Mouse (Mus musculus) bone marrow macrophage, adult 2 months (primary cell): ENCODE results near the gene F13a1. TPM values are rescaled to one million over a fixed set of nuclear protein-coding genes. Genes with fewer than 3 reads are reported as not detected.
A peak's percentile ranks its signal among the peaks of the same experiment; 100 is the strongest.

Experiments
- H3K27ac ChIP-seq: 2 replicates; pipeline ENCODE4 v1.5.1; 2012; ENCODE audit warnings: low read depth, low read length; ENCODE audit not compliant: insufficient read depth
- H3K4me1 ChIP-seq: 2 replicates; pipeline ENCODE4 v1.6.1; 2012; ENCODE audit warnings: low read length; ENCODE audit not compliant: control insufficient read depth, insufficient read depth
- H3K4me3 ChIP-seq: 2 replicates; pipeline ENCODE4 v1.5.1; 2012; ENCODE audit warnings: mild to moderate bottlenecking, low read length, moderate library complexity; ENCODE audit not compliant: insufficient read depth
- CTCF ChIP-seq: IDR thresholded peaks from 2 replicates; pipeline ENCODE4 v1.5.1; 2012; ENCODE audit warnings: low read depth, mild to moderate bottlenecking, low read length, moderate library complexity
- POLR2A ChIP-seq: IDR thresholded peaks from 2 replicates; pipeline ENCODE4 v1.6.1; 2012; ENCODE audit warnings: mild to moderate bottlenecking, low read depth, low read length, borderline replicate concordance
- polyA plus RNA-seq: library from polyadenylated mRNA; stranded (reverse); fragments of >200 nt; gene quantifications from 2 replicates; pipeline ENCODE4 v1.2.4, GENCODE M21; 2012; ENCODE audit not compliant: missing spikeins, insufficient read depth, insufficient read length

Gene F13a1
- polyA plus RNA-seq = 43.4 and 45.6 TPM in 2 replicates

DNA sequence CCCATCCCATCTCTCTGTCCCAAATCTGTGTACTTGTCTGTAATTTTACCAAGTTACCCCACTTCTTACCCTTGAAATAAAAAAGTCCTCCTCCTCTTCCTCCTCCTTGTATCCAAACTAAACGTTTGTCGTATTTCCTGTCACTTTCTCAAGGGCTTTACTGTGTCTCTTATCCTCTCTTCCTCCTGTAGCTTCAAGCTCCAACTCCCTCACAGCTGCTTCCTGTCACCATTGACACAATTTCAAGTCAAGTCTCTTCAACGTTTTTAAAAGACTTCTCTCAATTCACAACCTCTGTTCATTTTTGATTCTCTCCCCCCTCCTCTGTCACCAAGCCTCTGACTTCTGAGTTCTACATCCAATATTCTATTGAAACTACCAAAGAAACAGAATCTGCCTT lies at the start of gene F13a1:
Gene F13a1 (minus strand): TSS at position 119 of the 400 bp plus-strand sequence.
- Histone ChIP-seq H3K27ac (no peak within 1 kb of the TSS), H3K4me3 (no peak within 1 kb of the TSS), H3K4me1 (peaks cover 5% of the 10 kb centered on the region; the same call in 1 of the 2 replicates)
- TF ChIP-seq CTCF (no peak), POLR2A (no peak)

DNA sequence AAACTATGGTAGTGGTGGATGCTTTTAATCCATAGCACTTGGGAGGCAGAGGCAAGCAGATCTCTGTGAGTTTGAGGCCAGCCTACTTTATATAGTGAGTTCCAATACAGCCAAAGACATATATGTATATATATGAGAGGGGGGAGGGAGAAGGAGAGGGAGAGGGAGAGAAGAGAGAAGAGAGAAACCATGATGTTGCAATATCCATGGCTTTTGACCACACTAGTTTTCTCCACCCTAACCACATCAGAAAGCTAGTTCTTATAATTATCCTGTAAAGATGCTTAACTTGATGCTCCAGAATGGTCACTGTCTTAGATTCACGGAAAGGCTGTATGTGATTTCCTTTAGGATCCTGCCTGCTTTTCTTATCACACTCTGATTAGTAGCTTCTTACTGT lies 41.6 kb upstream of the F13a1 start:
- TF ChIP-seq POLR2A (no peak), CTCF (no peak)
- no peak overlapping the region for H3K27ac ChIP-seq
- H3K4me1 ChIP-seq = 0 out of 2 replicates have a peak, but pooled peaks cover 2% of the 10 kb centered on the region
- no peak overlapping the region for H3K4me3 ChIP-seq

DNA sequence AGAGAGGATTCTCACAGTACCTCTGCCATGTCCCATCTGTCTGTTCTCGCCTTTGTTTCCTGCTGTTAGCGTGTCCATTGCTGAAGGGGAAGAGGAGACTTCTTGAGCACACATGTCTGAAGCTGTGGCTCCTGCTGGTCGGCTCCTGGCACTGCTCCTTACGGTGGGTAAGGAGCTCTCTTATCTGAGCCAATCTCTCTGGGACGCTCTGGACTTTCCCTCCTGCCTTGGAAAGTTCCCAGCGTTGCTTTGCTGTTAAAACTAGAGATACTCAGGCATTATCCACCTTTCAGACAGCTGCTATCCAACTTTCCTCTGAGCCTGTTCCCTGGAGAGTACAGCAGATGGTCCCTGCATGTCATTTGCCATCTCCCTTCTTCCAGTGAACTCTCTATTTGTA lies 39.1 kb upstream of the F13a1 start:
- Histone ChIP-seq H3K4me1 (0 out of 2 replicates have a peak, but pooled peaks cover 2% of the 10 kb centered on the region), H3K4me3 (no peak overlapping the region), H3K27ac (no peak overlapping the region)
- no peak for TF ChIP-seq POLR2A
- no peak for TF ChIP-seq CTCF

GRCm38 (mm10) chr13:37081506-37082241 lies 31.6 kb upstream of the F13a1 start:
- Histone ChIP-seq H3K4me3 (no peak overlapping the region), H3K4me1 (no peaks in the 10 kb centered on the region), H3K27ac (no peak overlapping the region)
- TF ChIP-seq POLR2A = no peak
- TF ChIP-seq CTCF = no peak

DNA sequence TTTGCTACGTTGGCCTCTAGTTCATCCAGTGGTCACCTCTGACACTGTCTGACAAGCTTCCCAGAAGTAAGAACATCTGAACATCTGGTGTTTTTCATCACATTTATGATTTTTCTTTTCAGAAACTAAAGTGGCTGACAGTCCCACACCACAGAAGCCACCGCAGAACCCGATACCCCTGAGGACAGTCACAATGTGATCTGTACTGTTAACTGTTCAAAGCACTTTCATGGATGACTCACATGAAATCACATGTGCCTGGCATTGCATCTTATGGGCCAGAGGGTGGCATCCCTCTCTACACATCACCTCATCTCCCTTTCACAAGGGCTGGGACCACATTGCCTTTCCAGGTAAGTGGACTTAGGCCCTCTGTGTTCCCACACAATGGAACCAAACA lies 21.3 kb upstream of the F13a1 start:
- Histone ChIP-seq H3K27ac (no peak overlapping the region), H3K4me3 (no peak overlapping the region), H3K4me1 (no peaks in the 10 kb centered on the region)
- TF ChIP-seq POLR2A (no peak), CTCF (no peak)

DNA sequence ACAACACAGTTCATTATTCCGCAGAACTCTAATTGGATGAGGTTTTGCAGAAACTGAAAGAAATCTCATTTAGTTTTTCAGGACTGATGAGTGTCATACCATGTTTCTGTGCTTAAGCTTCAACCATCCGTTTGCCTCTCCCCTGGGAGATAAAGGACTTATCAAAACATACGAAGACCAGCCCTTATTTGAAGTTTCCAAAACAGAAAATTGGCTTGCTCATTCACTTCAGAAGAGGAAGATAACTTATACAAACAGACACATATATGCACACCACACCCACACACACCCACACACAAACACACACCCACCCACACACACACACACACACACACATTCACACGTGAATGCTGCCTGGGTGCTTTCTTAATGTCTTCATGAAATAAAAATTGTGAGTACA lies 20.8 kb upstream of the F13a1 start:
- TF ChIP-seq POLR2A (no peak), CTCF (no peak)
- H3K27ac ChIP-seq = no peak overlapping the region
- no peak overlapping the region for H3K4me3 ChIP-seq
- H3K4me1 ChIP-seq = no peaks in the 10 kb centered on the region

- Histone ChIP-seq H3K4me1 (peaks cover 26% of the 10 kb centered on the region), H3K4me3 (no peak overlapping the region), H3K27ac (no peak overlapping the region)
- TF ChIP-seq CTCF = no peak
- no peak for TF ChIP-seq POLR2A
These were observed 10.8 kb upstream of the F13a1 start for GRCm38 (mm10) chr13:37060810-37061209.

DNA sequence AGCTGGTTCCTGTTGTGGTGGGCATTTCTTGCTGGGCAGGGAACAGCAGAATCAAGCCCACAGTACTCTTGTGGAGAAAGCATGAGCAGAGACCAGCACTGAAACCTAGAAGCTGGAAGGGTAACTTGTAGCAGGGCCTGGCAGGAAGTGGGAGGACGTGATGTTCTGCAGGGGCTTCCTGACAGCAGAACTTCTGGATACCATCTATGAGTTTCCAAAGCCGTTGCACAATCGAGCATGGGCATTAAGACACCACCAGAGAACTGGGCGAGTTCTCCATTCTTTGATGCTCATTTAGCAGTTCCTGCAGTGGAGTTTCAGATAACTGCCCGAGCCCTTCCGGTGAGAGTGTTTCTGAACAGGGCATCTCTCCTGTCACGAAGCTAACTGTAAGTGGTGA lies 6.6 kb upstream of the F13a1 start:
- peaks cover 26% of the 10 kb centered on the region for H3K4me1 ChIP-seq
- TF ChIP-seq CTCF = no peak
- TF ChIP-seq POLR2A = no peak
- H3K4me3 ChIP-seq = no peak overlapping the region
- peak overlapping the region; percentile 84 for H3K27ac ChIP-seq

DNA sequence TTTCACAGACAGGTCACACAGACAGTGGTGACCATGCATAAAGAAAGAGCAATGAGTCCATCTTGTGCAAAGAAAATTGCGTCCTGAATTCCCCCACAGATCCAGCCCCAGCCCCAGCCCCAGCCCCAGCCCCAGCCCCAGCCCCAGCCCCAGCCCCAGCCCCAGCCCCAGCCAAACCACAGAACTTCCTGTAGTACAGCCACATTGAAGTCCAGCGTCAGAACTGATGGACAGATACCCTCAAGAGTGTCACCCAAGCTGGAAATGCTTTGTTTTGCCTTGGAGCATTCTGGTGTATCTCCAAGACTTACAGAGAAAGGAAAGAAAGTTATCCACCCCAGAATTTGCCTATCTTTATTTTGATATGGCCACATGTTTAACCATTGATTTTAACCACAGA lies 413 bp downstream of the F13a1 start:
- Histone ChIP-seq H3K27ac (no peak overlapping the region), H3K4me3 (no peak overlapping the region), H3K4me1 (peaks cover 5% of the 10 kb centered on the region; the same call in 1 of the 2 replicates)
- no peak for TF ChIP-seq POLR2A
- no peak for TF ChIP-seq CTCF

GRCm38 (mm10) chr13:37049018-37049417 lies 1.0 kb downstream of the F13a1 start:
- H3K27ac ChIP-seq = no peak overlapping the region
- no peak overlapping the region for H3K4me3 ChIP-seq
- peaks cover 5% of the 10 kb centered on the region; the same call in 1 of the 2 replicates for H3K4me1 ChIP-seq
- TF ChIP-seq POLR2A = no peak
- no peak for TF ChIP-seq CTCF

DNA sequence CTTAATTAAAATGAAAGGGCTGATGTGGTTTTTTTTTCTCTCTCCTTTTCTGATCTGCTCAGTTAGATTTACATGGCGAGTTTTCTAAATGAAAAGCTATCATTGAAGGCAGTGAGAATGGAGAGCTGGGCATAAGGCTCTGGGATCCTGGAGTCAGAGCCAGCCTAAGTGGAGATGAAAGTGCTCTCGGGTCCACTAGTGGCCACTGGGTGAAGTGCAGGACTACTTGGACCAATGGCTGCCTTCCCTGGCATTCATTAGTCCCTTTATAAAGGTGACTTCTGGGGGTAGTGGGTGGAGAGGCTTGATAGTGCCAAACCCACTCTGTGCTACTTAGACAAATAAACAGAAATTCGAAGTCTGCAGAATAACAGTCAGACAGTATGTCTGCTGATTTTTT lies 5.0 kb downstream of the F13a1 start:
- H3K4me1 ChIP-seq = peaks cover 3% of the 10 kb centered on the region; the same call in 1 of the 2 replicates

More for the DNA sequence above, 5.0 kb downstream of the F13a1 start:
- TF ChIP-seq CTCF = peak; percentile 42; the same call in 1 of the 2 replicates
- TF ChIP-seq POLR2A = no peak
- Histone ChIP-seq H3K4me3 (no peak overlapping the region), H3K27ac (no peak overlapping the region)
